Mouse (Mus musculus) liver, postnatal 0 days (tissue): Measurements from ENCODE around the gene Hmga1. TPM values are rescaled to one million over a fixed set of nuclear protein-coding genes. Genes with fewer than 3 reads are reported as not detected.

Experiments used
- ATAC-seq: fragments of 200-750 bp; cut with Nextera tagmentation; 2 replicates; pipeline ENCODE4 v1.8.0; 2017; ENCODE audit warnings: mild to moderate bottlenecking, moderate library complexity
- DNase-seq: peaks from one replicate; pipeline ENCODE4 v3.0.0-alpha.2; 2016
- H3K27ac ChIP-seq: fragments of 300-500 bp; sonication (generic); 2 replicates; pipeline ENCODE4 v1.5.1; 2014; ENCODE audit warnings: antibody characterized with exemption, moderate library complexity, mild to moderate bottlenecking, low read depth
- H3K27me3 ChIP-seq: fragments of 300-500 bp; sonication (generic); 2 replicates; pipeline ENCODE4 v1.6.1; 2014; ENCODE audit warnings: low read length, control low read depth, mixed read lengths; ENCODE audit not compliant: insufficient read depth
- H3K36me3 ChIP-seq: fragments of 300-500 bp; sonication (generic); replicated peaks from 2 replicates; pipeline ENCODE4 v1.6.1; 2014; ENCODE audit warnings: mild to moderate bottlenecking, control low read depth, low read length, moderate library complexity, mixed read lengths; ENCODE audit not compliant: insufficient read depth
- H3K4me1 ChIP-seq: fragments of 300-500 bp; sonication (generic); 2 replicates; pipeline ENCODE4 v1.6.1; 2014; ENCODE audit warnings: antibody characterized with exemption, mild to moderate bottlenecking, control low read depth; ENCODE audit not compliant: insufficient read depth
- H3K4me2 ChIP-seq: fragments of 300-500 bp; sonication (generic); 2 replicates; pipeline ENCODE4 v1.6.1; 2014; ENCODE audit warnings: low read depth, mild to moderate bottlenecking, low read length, moderate library complexity, mixed read lengths
- H3K4me3 ChIP-seq: fragments of 300-500 bp; sonication (generic); 2 replicates; pipeline ENCODE4 v1.5.1; 2014; ENCODE audit warnings: low read depth, low read length
- H3K9ac ChIP-seq: fragments of 300-500 bp; sonication (generic); replicated peaks from 2 replicates; pipeline ENCODE4 v1.6.1; 2014; ENCODE audit warnings: mild to moderate bottlenecking, moderate library complexity
- H3K9me3 ChIP-seq: fragments of 300-500 bp; sonication (generic); 2 replicates; pipeline ENCODE4 v1.6.1; 2016; ENCODE audit warnings: mild to moderate bottlenecking, control low read depth, low read length, mixed read lengths
- CTCF ChIP-seq: sonication (generic); IDR thresholded peaks from 2 replicates; pipeline ENCODE4 v1.5.1; 2016; ENCODE audit warnings: antibody characterized with exemption, low read depth
- EP300 ChIP-seq: IDR thresholded peaks from 2 replicates; pipeline ENCODE4 v1.6.1; 2016; ENCODE audit warnings: antibody characterized with exemption, low read depth, mild to moderate bottlenecking
- WGBS: fragments of 180-500 bp; shearing (Covaris S2); extraction: QIAGEN DNeasy Blood & Tissue Kit; methylation state at CpG from one replicate; pipeline ENCODE4 v1.1.7; 2014; ENCODE audit not compliant: insufficient replicate concordance; 5-methylcytosine and 5-hydroxymethylcytosine counted together
- polyA plus RNA-seq: library from polyadenylated mRNA; unstranded; fragments of >200 nt; fragmentation: Nextera tagmentation; extraction: Ambion mirVana; gene quantifications from 2 replicates; pipeline ENCODE4 v1.2.1, GENCODE M21; 2015

The Hmga1 gene
- polyA plus RNA-seq, 1 experiment from 2014 or later = 64.0 TPM

- ATAC-seq (no peak), DNase-seq (no peak)
- Histone ChIP-seq H3K9ac (no peak overlapping the region), H3K36me3 (peaks cover 26% of the 10 kb centered on the region), H3K9me3 (no peaks in the 10 kb centered on the region), H3K4me1 (no peaks in the 10 kb centered on the region), H3K27me3 (no peaks in the 10 kb centered on the region), H3K4me2 (no peak overlapping the region), H3K27ac (no peak overlapping the region), H3K4me3 (no peak overlapping the region)
- TF ChIP-seq EP300 (no peak), CTCF (no peak)
- 81% methylated on average over 10 of the region's 10 CpGs for WGBS
Observed at GRCm38 (mm10) chr17:27578487-27578886, 22.2 kb downstream of the Hmga1 start.

GRCm38 (mm10) chr17:27579816-27580215 is 23.5 kb downstream of the Hmga1 start:
- DNase-seq (no peak), ATAC-seq (no peak)
- Histone ChIP-seq H3K4me2 (no peak overlapping the region), H3K9me3 (no peaks in the 10 kb centered on the region), H3K4me1 (no peaks in the 10 kb centered on the region), H3K27ac (no peak overlapping the region), H3K4me3 (no peak overlapping the region), H3K36me3 (peaks cover 26% of the 10 kb centered on the region), H3K27me3 (no peaks in the 10 kb centered on the region), H3K9ac (no peak overlapping the region)
- no peak for TF ChIP-seq CTCF
- no peak for TF ChIP-seq EP300
- 90% methylated on average over 8 of the region's 8 CpGs for WGBS

GRCm38 (mm10) chr17:27580392-27581068 is 24.2 kb downstream of the Hmga1 start:
- no peaks in the 10 kb centered on the region for H3K9me3 ChIP-seq
- no peak overlapping the region for H3K4me3 ChIP-seq
- no peak overlapping the region for H3K27ac ChIP-seq
- H3K36me3 ChIP-seq = peaks cover 26% of the 10 kb centered on the region
- ATAC-seq = peak; percentile 48
- TF ChIP-seq CTCF (no peak), EP300 (no peak)
- H3K27me3 ChIP-seq = no peaks in the 10 kb centered on the region
- peak; percentile 28 for DNase-seq
- no peaks in the 10 kb centered on the region for H3K4me1 ChIP-seq
- H3K4me2 ChIP-seq = no peak overlapping the region
- no peak overlapping the region for H3K9ac ChIP-seq
- WGBS = 61% methylated on average over 20 of the region's 20 CpGs

GRCm38 (mm10) chr17:27583185-27583894 is 27.0 kb downstream of the Hmga1 start:
- H3K36me3 ChIP-seq = peaks cover 26% of the 10 kb centered on the region
- no peak overlapping the region for H3K4me3 ChIP-seq
- DNase-seq (no peak), ATAC-seq (peak; percentile 66)
- H3K9me3 ChIP-seq = no peaks in the 10 kb centered on the region
- no peaks in the 10 kb centered on the region for H3K27me3 ChIP-seq
- no peak overlapping the region for H3K27ac ChIP-seq
- H3K9ac ChIP-seq = no peak overlapping the region
- WGBS = 57% methylated on average over 13 of the region's 13 CpGs
- no peak overlapping the region for H3K4me2 ChIP-seq
- H3K4me1 ChIP-seq = peaks cover 14% of the 10 kb centered on the region
- no peak for TF ChIP-seq CTCF
- no peak for TF ChIP-seq EP300

- ATAC-seq = no peak
- Histone ChIP-seq H3K27me3 (no peaks in the 10 kb centered on the region), H3K36me3 (peaks cover 4% of the 10 kb centered on the region), H3K4me2 (no peak overlapping the region), H3K4me3 (no peak overlapping the region), H3K9ac (no peak overlapping the region), H3K9me3 (no peaks in the 10 kb centered on the region), H3K27ac (no peak overlapping the region), H3K4me1 (peaks cover 16% of the 10 kb centered on the region)
- no peak for TF ChIP-seq EP300
- TF ChIP-seq CTCF = no peak
- no peak for DNase-seq
- WGBS = 55% methylated on average over 9 of the region's 9 CpGs
Observed at GRCm38 (mm10) chr17:27586661-27587060, 30.4 kb downstream of the Hmga1 start.

GRCm38 (mm10) chr17:27587252-27587651 is 31.0 kb downstream of the Hmga1 start:
- no peak for DNase-seq
- H3K4me1 ChIP-seq = peaks cover 16% of the 10 kb centered on the region
- no peaks in the 10 kb centered on the region for H3K27me3 ChIP-seq
- WGBS = 57% methylated on average over 12 of the region's 12 CpGs
- H3K4me2 ChIP-seq = no peak overlapping the region
- no peak overlapping the region for H3K4me3 ChIP-seq
- H3K9ac ChIP-seq = no peak overlapping the region
- H3K36me3 ChIP-seq = peaks cover 4% of the 10 kb centered on the region
- no peak overlapping the region for H3K27ac ChIP-seq
- TF ChIP-seq EP300 (no peak), CTCF (no peak)
- ATAC-seq = no peak
- H3K9me3 ChIP-seq = no peaks in the 10 kb centered on the region
